Mouse (Mus musculus) embryonic facial prominence, embryonic 15.5 days (tissue): ENCODE measurements around the gene Stkld1. TPM values are rescaled to one million over a fixed set of nuclear protein-coding genes. Genes with fewer than 3 reads are reported as not detected.

ENCODE experiments used
- ATAC-seq: fragments of 200-750 bp; cut with Nextera tagmentation; 2 replicates; pipeline ENCODE4 v1.8.0; 2017; ENCODE audit warnings: low read depth, moderate TSS enrichment; ENCODE audit not compliant: insufficient number of reproducible peaks, low FRiP score, low TSS enrichment
- H3K27ac ChIP-seq: fragments of 300-500 bp; sonication (generic); replicated peaks from 2 replicates; pipeline ENCODE4 v1.5.1; 2015; ENCODE audit warnings: mild to moderate bottlenecking, inconsistent platforms
- H3K27me3 ChIP-seq: fragments of 300-500 bp; sonication (generic); 2 replicates; pipeline ENCODE4 v1.6.1; 2015; ENCODE audit warnings: inconsistent platforms
- H3K36me3 ChIP-seq: fragments of 300-500 bp; sonication (generic); 2 replicates; pipeline ENCODE4 v1.6.1; 2015; ENCODE audit warnings: mild to moderate bottlenecking, inconsistent platforms
- H3K4me1 ChIP-seq: fragments of 300-500 bp; sonication (generic); 2 replicates; pipeline ENCODE4 v1.6.1; 2015; ENCODE audit warnings: inconsistent platforms
- H3K4me2 ChIP-seq: fragments of 300-500 bp; sonication (generic); replicated peaks from 2 replicates; pipeline ENCODE4 v1.6.1; 2015; ENCODE audit warnings: mild to moderate bottlenecking, inconsistent platforms
- H3K4me3 ChIP-seq: fragments of 300-500 bp; sonication (generic); replicated peaks from 2 replicates; pipeline ENCODE4 v1.5.1; 2015; ENCODE audit warnings: mild to moderate bottlenecking, inconsistent platforms
- H3K9ac ChIP-seq: fragments of 300-500 bp; sonication (generic); 2 replicates; pipeline ENCODE4 v1.6.1; 2015; ENCODE audit warnings: inconsistent platforms
- H3K9me3 ChIP-seq: fragments of 300-500 bp; sonication (generic); replicated peaks from 2 replicates; pipeline ENCODE4 v1.6.1; 2016; ENCODE audit warnings: inconsistent platforms
- WGBS: fragments of 180-500 bp; shearing (Covaris S2); methylation state at CpG from one replicate; pipeline ENCODE4 v1.1.7; 2015; 5-methylcytosine and 5-hydroxymethylcytosine counted together
- polyA plus RNA-seq: library from polyadenylated mRNA; unstranded; fragments of >200 nt; fragmentation: Nextera tagmentation; extraction: Ambion mirVana; gene quantifications from 2 replicates; pipeline ENCODE4 v1.2.1, GENCODE M21; 2015

The Stkld1 gene
- polyA plus RNA-seq, 1 experiment from 2014 or later = 0.07 TPM

- no peak within 1 kb of the TSS for H3K27ac ChIP-seq
- H3K27me3 ChIP-seq = no peaks in the 10 kb centered on the region
- WGBS = 58% methylated on average over 3 of the region's 3 CpGs
- no peak within 1 kb of the TSS for H3K4me2 ChIP-seq
- no peaks in the 10 kb centered on the region for H3K4me1 ChIP-seq
- no peak within 1 kb of the TSS for H3K9ac ChIP-seq
- H3K36me3 ChIP-seq = no peaks in the 10 kb centered on the region
- no peak for ATAC-seq
- no peak within 1 kb of the TSS for H3K4me3 ChIP-seq
- no peaks in the 10 kb centered on the region for H3K9me3 ChIP-seq
These were observed 39.3 kb downstream of the Stkld1 start, which contains the start of gene Adamts13 for GRCm38 (mm10) chr2:26973116-26973515. Gene Adamts13, plus strand, starts transcription at chr2:26973416.

- 40% methylated on average over 4 of the region's 4 CpGs for WGBS
- H3K4me3 ChIP-seq = no peak overlapping the region
- H3K27ac ChIP-seq = no peak overlapping the region
- no peak for ATAC-seq
- no peak overlapping the region for H3K4me2 ChIP-seq
- H3K9ac ChIP-seq = no peak overlapping the region
- H3K36me3 ChIP-seq = no peaks in the 10 kb centered on the region
- no peaks in the 10 kb centered on the region for H3K9me3 ChIP-seq
- no peaks in the 10 kb centered on the region for H3K4me1 ChIP-seq
- no peaks in the 10 kb centered on the region for H3K27me3 ChIP-seq
These were observed 40.1 kb downstream of the Stkld1 start for GRCm38 (mm10) chr2:26973960-26974359.

- ATAC-seq = no peak
- Histone ChIP-seq H3K4me2 (no peak overlapping the region), H3K36me3 (no peaks in the 10 kb centered on the region)
These were observed 46.5 kb downstream of the Stkld1 start for GRCm38 (mm10) chr2:26980361-26980760.

GRCm38 (mm10) chr2:26984179-26984578 lies 50.3 kb downstream of the Stkld1 start:
- no peaks in the 10 kb centered on the region for H3K36me3 ChIP-seq
- WGBS = 65% methylated on average over 2 of the region's 2 CpGs
- no peak overlapping the region for H3K9ac ChIP-seq
- H3K9me3 ChIP-seq = no peaks in the 10 kb centered on the region
- H3K4me1 ChIP-seq = 0 out of 2 replicates have a peak, but pooled peaks cover 3% of the 10 kb centered on the region
- ATAC-seq = no peak
- H3K27me3 ChIP-seq = no peaks in the 10 kb centered on the region
- H3K4me3 ChIP-seq = no peak overlapping the region
- H3K4me2 ChIP-seq = no peak overlapping the region
- H3K27ac ChIP-seq = no peak overlapping the region

More at GRCm38 (mm10) chr2:26980361-26980760, 46.5 kb downstream of the Stkld1 start:
- Histone ChIP-seq H3K9ac (no peak overlapping the region), H3K4me1 (0 out of 2 replicates have a peak, but pooled peaks cover 3% of the 10 kb centered on the region), H3K27ac (no peak overlapping the region), H3K9me3 (no peaks in the 10 kb centered on the region), H3K27me3 (no peaks in the 10 kb centered on the region), H3K4me3 (no peak overlapping the region)
- WGBS = 67% methylated on average over 1 of the region's 1 CpGs

GRCm38 (mm10) chr2:26984640-26985039 lies 50.8 kb downstream of the Stkld1 start:
- Histone ChIP-seq H3K27ac (no peak overlapping the region), H3K36me3 (no peaks in the 10 kb centered on the region), H3K9ac (no peak overlapping the region), H3K9me3 (no peaks in the 10 kb centered on the region), H3K4me3 (no peak overlapping the region), H3K27me3 (no peaks in the 10 kb centered on the region), H3K4me1 (0 out of 2 replicates have a peak, but pooled peaks cover 3% of the 10 kb centered on the region), H3K4me2 (no peak overlapping the region)
- ATAC-seq = no peak
- 82% methylated on average over 5 of the region's 5 CpGs for WGBS

GRCm38 (mm10) chr2:26993936-26994335 lies 60.1 kb downstream of the Stkld1 start:
- Histone ChIP-seq H3K9me3 (no peaks in the 10 kb centered on the region), H3K4me1 (no peaks in the 10 kb centered on the region), H3K4me2 (no peak overlapping the region), H3K4me3 (no peak overlapping the region), H3K27ac (no peak overlapping the region), H3K27me3 (no peaks in the 10 kb centered on the region), H3K9ac (no peak overlapping the region), H3K36me3 (no peaks in the 10 kb centered on the region)
- ATAC-seq = no peak
- 73% methylated on average over 3 of the region's 3 CpGs for WGBS

GRCm38 (mm10) chr2:26997498-26997897 lies 63.7 kb downstream of the Stkld1 start:
- H3K27ac ChIP-seq = no peak overlapping the region
- WGBS = 78% methylated on average over 1 of the region's 1 CpGs
- ATAC-seq = no peak
- no peaks in the 10 kb centered on the region for H3K27me3 ChIP-seq
- H3K4me1 ChIP-seq = no peaks in the 10 kb centered on the region
- no peak overlapping the region for H3K9ac ChIP-seq
- H3K36me3 ChIP-seq = no peaks in the 10 kb centered on the region
- H3K4me2 ChIP-seq = no peak overlapping the region
- no peaks in the 10 kb centered on the region for H3K9me3 ChIP-seq
- no peak overlapping the region for H3K4me3 ChIP-seq

- Histone ChIP-seq H3K4me3 (no peak overlapping the region), H3K36me3 (no peaks in the 10 kb centered on the region), H3K4me2 (no peak overlapping the region), H3K4me1 (no peaks in the 10 kb centered on the region), H3K9ac (no peak overlapping the region), H3K27ac (no peak overlapping the region), H3K9me3 (no peaks in the 10 kb centered on the region), H3K27me3 (no peaks in the 10 kb centered on the region)
- ATAC-seq = no peak
- WGBS = 91% methylated on average over 7 of the region's 7 CpGs
These were observed 64.1 kb downstream of the Stkld1 start for GRCm38 (mm10) chr2:26997993-26998392.

Other genes with a start within 250 kb of the Stkld1 start
- gene Abo, start 69.1 kb upstream of the Stkld1 start, polyA plus RNA-seq = not detected in 2 replicates
- 28.4 and 28.8 TPM in 2 replicates for gene Surf6, start 31.2 kb upstream of the Stkld1 start, polyA plus RNA-seq
- 52.4 and 56.4 TPM in 2 replicates for gene Med22, start 23.4 kb upstream of the Stkld1 start, polyA plus RNA-seq
- gene Rpl7a, start 23.3 kb upstream of the Stkld1 start, polyA plus RNA-seq = 584 and 598 TPM in 2 replicates
- 38.2 TPM in 2 replicates for gene Surf2, start 17.7 kb upstream of the Stkld1 start, polyA plus RNA-seq
- 58.4 and 60.4 TPM in 2 replicates for gene Surf1, start 17.5 kb upstream of the Stkld1 start, polyA plus RNA-seq
- gene Surf4, start 119 bp upstream of the Stkld1 start, polyA plus RNA-seq = 265 and 273 TPM in 2 replicates
- 43.2 and 48.6 TPM in 2 replicates for gene Rexo4, start 30.3 kb downstream of the Stkld1 start, polyA plus RNA-seq
- gene Adamts13, start 39.4 kb downstream of the Stkld1 start, polyA plus RNA-seq = 0.12 and 0.25 TPM in 2 replicates
- gene Cacfd1, start 75.9 kb downstream of the Stkld1 start, polyA plus RNA-seq = 72.7 and 82.7 TPM in 2 replicates
- 0.91 and 1.1 TPM in 2 replicates for gene Slc2a6, start 94.0 kb downstream of the Stkld1 start, polyA plus RNA-seq
- gene Mymk, start 138.1 kb downstream of the Stkld1 start, polyA plus RNA-seq = 63.7 and 71.1 TPM in 2 replicates
- gene Adamtsl2, start 145.3 kb downstream of the Stkld1 start, polyA plus RNA-seq = 3.8 and 5.0 TPM in 2 replicates
- gene Fam163b, start 208.4 kb downstream of the Stkld1 start, polyA plus RNA-seq = 0.12 and 0.31 TPM in 2 replicates
- 0.55 and 1.1 TPM in 2 replicates for gene Dbh, start 231.2 kb downstream of the Stkld1 start, polyA plus RNA-seq